15 mouse cellular contexts compared by ENCODE assay signal in genomic region chr13:37021575-37021974, GRCm38 (mm10).
"Had no signal": no experiment of that assay in that cellular context is flagged by ENCODE, and none has a peak within 500 bp of the region (broad histone marks: within the 10 kb centered on the region; RNA-seq: fewer than 3 reads in every experiment).

No protein-coding gene starts in this region.

- H3K27me3 ChIP-seq: kidney, embryonic 15.5 days; liver, embryonic 15.5 days; neural tube, embryonic 13.5 days; stomach, embryonic 15.5 days had no signal

- H3K36me3 ChIP-seq: kidney, embryonic 15.5 days; limb, embryonic 10.5 days; liver, embryonic 15.5 days; neural tube, embryonic 13.5 days; stomach, embryonic 15.5 days had no signal

- ATAC-seq: intestine, embryonic 16.5 days; lung, postnatal 0 days had no signal

- H3K27ac ChIP-seq: kidney, embryonic 15.5 days; limb, embryonic 10.5 days; liver, embryonic 15.5 days; neural tube, embryonic 13.5 days; stomach, embryonic 15.5 days had no signal

- H3K9ac ChIP-seq: kidney, embryonic 15.5 days; liver, embryonic 15.5 days; neural tube, embryonic 13.5 days; stomach, embryonic 15.5 days had no signal

- DNase-seq: kidney, adult 2 months; kidney, postnatal 14 days; lung, adult 2 months; lung, postnatal 36 days; midbrain, embryonic 14.5 days; retina, postnatal 1 day; right cerebral cortex, postnatal 14 days had no signal

- H3K9me3 ChIP-seq: kidney, embryonic 15.5 days; limb, embryonic 10.5 days; liver, embryonic 15.5 days; neural tube, embryonic 13.5 days; stomach, embryonic 15.5 days had no signal

- H3K4me2 ChIP-seq: kidney, embryonic 15.5 days; liver, embryonic 11.5 days; liver, embryonic 15.5 days; neural tube, embryonic 13.5 days; stomach, embryonic 15.5 days had no signal

- H3K4me3 ChIP-seq: kidney, embryonic 15.5 days; limb, embryonic 10.5 days; liver, embryonic 15.5 days; neural tube, embryonic 13.5 days; stomach, embryonic 15.5 days had no signal

- H3K4me1 ChIP-seq: kidney, embryonic 15.5 days; limb, embryonic 10.5 days; liver, embryonic 15.5 days; neural tube, embryonic 13.5 days; stomach, embryonic 15.5 days had no signal
